Mouse (Mus musculus): ENCODE measurements around the gene Nags. TPM values are rescaled to one million over a fixed set of nuclear protein-coding genes. Genes with fewer than 3 reads are reported as not detected.

Nags gene
- polyA plus RNA-seq, 1 experiment from 2014 or later, result 0.91 TPM

- H3K9ac ChIP-seq (replicated peaks; ENCODE audit: low read depth), result no peak overlapping the region
- WGBS, result 34% methylated on average over 13 of the region's 13 CpGs
These were observed 7.5 kb upstream of the Nags start for GRCm38 (mm10) chr11:102137625-102138446.

GRCm38 (mm10) chr11:102138447-102138740 lies 6.9 kb upstream of the Nags start:
- DNase-seq (ENCODE audit: low spot score), result peak; percentile 82
- H3K36me3 ChIP-seq (ENCODE audit: insufficient read depth, low read length), result no peaks in the 10 kb centered on the region
- under 1% methylated on average over 18 of the region's 18 CpGs for WGBS

More at GRCm38 (mm10) chr11:102137625-102138446, 7.5 kb upstream of the Nags start:
- no peaks in the 10 kb centered on the region for H3K9me3 ChIP-seq (ENCODE audit: low read length)
- H3K4me1 ChIP-seq (ENCODE audit: insufficient read depth, low read depth, low read length), result no peaks in the 10 kb centered on the region
- no peak for TF ChIP-seq EP300 (IDR thresholded peaks at IDR 0.05)
- TF ChIP-seq CTCF (IDR thresholded peaks at IDR 0.05), result no peak
- H3K27ac ChIP-seq (ENCODE audit: low read length), result no peak overlapping the region
- H3K4me3 ChIP-seq (ENCODE audit: low read depth, low read length), result 0 out of 2 replicates have a peak overlapping the region, but pooled peaks have one; percentile 8
- peaks cover 8% of the 10 kb centered on the region; the same call in 1 of the 2 replicates for H3K27me3 ChIP-seq (replicated peaks; ENCODE audit: insufficient read depth, low read length)
- 0 out of 2 replicates have a peak overlapping the region, but pooled peaks have one; percentile 25 for H3K4me2 ChIP-seq (replicated peaks; ENCODE audit: low read depth, low read length)
- DNase-seq (ENCODE audit: low spot score) (no peak), ATAC-seq (no peak)
- H3K36me3 ChIP-seq (ENCODE audit: insufficient read depth, low read length), result no peaks in the 10 kb centered on the region

DNA sequence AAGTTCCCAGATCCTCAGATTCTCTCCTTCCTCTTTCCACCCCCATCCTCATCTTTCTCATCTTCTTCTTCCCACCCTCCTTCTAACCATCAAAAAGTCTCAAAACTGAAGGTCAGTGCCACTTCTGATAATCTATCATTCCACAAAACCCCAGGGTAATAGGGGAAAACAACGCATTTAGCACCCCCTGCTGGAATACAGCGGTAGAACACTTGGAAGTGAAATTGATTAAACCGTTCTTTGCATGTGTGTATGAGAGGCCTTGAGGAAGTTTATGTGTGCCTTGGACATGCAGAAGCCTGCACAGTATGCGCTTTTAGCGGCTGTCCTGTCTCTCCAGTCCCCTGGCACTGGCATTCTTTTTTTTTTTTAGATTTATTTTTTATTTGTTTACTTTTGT lies 4.8 kb upstream of the Nags start:
- H3K27me3 ChIP-seq (replicated peaks; ENCODE audit: insufficient read depth, low read length), result peaks cover 20% of the 10 kb centered on the region

More at GRCm38 (mm10) chr11:102138447-102138740, 6.9 kb upstream of the Nags start:
- TF ChIP-seq EP300 (IDR thresholded peaks at IDR 0.05) (no peak), CTCF (IDR thresholded peaks at IDR 0.05) (peak; percentile 95)
- ATAC-seq, result peak; percentile 28; the same call in 1 of the 2 replicates
- H3K4me3 ChIP-seq (ENCODE audit: low read depth, low read length), result 0 out of 2 replicates have a peak overlapping the region, but pooled peaks have one; percentile 8
- H3K4me1 ChIP-seq (ENCODE audit: insufficient read depth, low read depth, low read length), result no peaks in the 10 kb centered on the region
- H3K9ac ChIP-seq (replicated peaks; ENCODE audit: low read depth), result no peak overlapping the region
- no peaks in the 10 kb centered on the region for H3K9me3 ChIP-seq (ENCODE audit: low read length)
- peaks cover 10% of the 10 kb centered on the region for H3K27me3 ChIP-seq (replicated peaks; ENCODE audit: insufficient read depth, low read length)
- 0 out of 2 replicates have a peak overlapping the region, but pooled peaks have one; percentile 25 for H3K4me2 ChIP-seq (replicated peaks; ENCODE audit: low read depth, low read length)
- H3K27ac ChIP-seq (ENCODE audit: low read length), result no peak overlapping the region

DNA sequence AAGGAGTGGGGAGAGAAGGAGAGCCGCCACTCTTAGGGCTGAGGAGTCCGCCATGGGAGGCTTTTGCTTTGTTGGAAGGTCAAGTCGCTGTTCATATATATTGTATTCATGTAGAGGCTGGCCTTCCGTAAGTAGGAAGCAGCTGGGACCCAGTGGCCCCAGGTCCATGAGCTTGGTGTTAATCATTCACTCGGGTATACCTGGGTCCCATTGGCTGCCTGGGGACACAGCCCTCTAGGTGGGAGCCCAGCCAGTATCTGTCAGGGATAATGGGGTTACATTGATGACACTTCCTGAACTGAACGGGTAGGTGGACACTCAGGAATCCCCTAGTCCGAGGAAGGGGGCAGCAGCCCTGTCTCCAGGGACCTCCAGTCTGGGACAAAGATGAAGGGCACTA lies 3.0 kb upstream of the Nags start:
- no peak for TF ChIP-seq EP300 (IDR thresholded peaks at IDR 0.05)
- TF ChIP-seq CTCF (IDR thresholded peaks at IDR 0.05), result no peak
- no peak for ATAC-seq
- WGBS, result 43% methylated on average over 7 of the region's 7 CpGs
- Histone ChIP-seq H3K27ac (ENCODE audit: low read length) (no peak overlapping the region), H3K9ac (replicated peaks; ENCODE audit: low read depth) (no peak overlapping the region), H3K4me3 (ENCODE audit: low read depth, low read length) (no peak overlapping the region), H3K4me1 (ENCODE audit: insufficient read depth, low read depth, low read length) (no peaks in the 10 kb centered on the region), H3K27me3 (replicated peaks; ENCODE audit: insufficient read depth, low read length) (peaks cover 38% of the 10 kb centered on the region), H3K4me2 (replicated peaks; ENCODE audit: low read depth, low read length) (no peak overlapping the region), H3K9me3 (ENCODE audit: low read length) (no peaks in the 10 kb centered on the region), H3K36me3 (ENCODE audit: insufficient read depth, low read length) (no peaks in the 10 kb centered on the region)
- DNase-seq (ENCODE audit: low spot score), result no peak

More for the DNA sequence above, 4.8 kb upstream of the Nags start:
- Histone ChIP-seq H3K9me3 (ENCODE audit: low read length) (no peaks in the 10 kb centered on the region), H3K27ac (ENCODE audit: low read length) (no peak overlapping the region), H3K9ac (replicated peaks; ENCODE audit: low read depth) (no peak overlapping the region), H3K36me3 (ENCODE audit: insufficient read depth, low read length) (no peaks in the 10 kb centered on the region), H3K4me2 (replicated peaks; ENCODE audit: low read depth, low read length) (no peak overlapping the region), H3K4me1 (ENCODE audit: insufficient read depth, low read depth, low read length) (no peaks in the 10 kb centered on the region), H3K4me3 (ENCODE audit: low read depth, low read length) (no peak overlapping the region)
- 2% methylated on average over 5 of the region's 5 CpGs for WGBS
- peak; percentile 64 for DNase-seq (ENCODE audit: low spot score)
- ATAC-seq, result no peak
- TF ChIP-seq CTCF (IDR thresholded peaks at IDR 0.05), result peak; percentile 83
- no peak for TF ChIP-seq EP300 (IDR thresholded peaks at IDR 0.05)

DNA sequence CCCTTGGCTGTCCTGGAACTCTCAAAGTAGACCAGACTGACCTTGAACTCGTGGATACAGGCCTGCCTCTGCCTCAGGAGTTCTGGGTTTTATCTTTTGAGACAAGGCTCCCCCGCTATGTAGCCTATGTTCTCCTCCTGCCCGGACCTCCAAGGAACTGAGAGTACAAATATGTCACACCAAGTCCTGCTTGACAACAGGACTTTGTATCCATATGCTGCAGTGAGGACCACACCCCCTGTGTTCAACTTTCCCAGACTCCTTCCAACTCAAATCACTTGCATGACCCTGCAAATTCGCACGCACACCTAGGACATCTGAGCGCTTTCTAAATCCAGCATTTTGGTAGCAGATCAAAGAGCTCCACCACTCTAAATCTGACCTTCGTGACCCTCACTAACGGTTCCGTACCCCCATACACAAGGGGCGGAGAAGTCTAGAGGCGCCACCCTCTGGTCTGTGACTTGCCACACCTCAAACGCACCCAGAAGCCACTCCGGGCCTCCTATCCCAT lies 299 bp upstream of the Nags start:
- no peaks in the 10 kb centered on the region for H3K4me1 ChIP-seq (ENCODE audit: insufficient read depth, low read depth, low read length)
- H3K4me2 ChIP-seq (replicated peaks; ENCODE audit: low read depth, low read length), result peak overlapping the region; percentile 30; the same call in 1 of the 2 replicates
- H3K9ac ChIP-seq (replicated peaks; ENCODE audit: low read depth), result no peak overlapping the region
- WGBS, result 24% methylated on average over 13 of the region's 13 CpGs
- peaks cover 44% of the 10 kb centered on the region for H3K27me3 ChIP-seq (replicated peaks; ENCODE audit: insufficient read depth, low read length)
- no peaks in the 10 kb centered on the region for H3K9me3 ChIP-seq (ENCODE audit: low read length)
- DNase-seq (ENCODE audit: low spot score) (no peak), ATAC-seq (no peak)
- no peak for TF ChIP-seq CTCF (IDR thresholded peaks at IDR 0.05)
- TF ChIP-seq EP300 (IDR thresholded peaks at IDR 0.05), result no peak
- H3K4me3 ChIP-seq (ENCODE audit: low read depth, low read length), result peak overlapping the region; percentile 10
- H3K36me3 ChIP-seq (ENCODE audit: insufficient read depth, low read length), result no peaks in the 10 kb centered on the region
- H3K27ac ChIP-seq (ENCODE audit: low read length), result no peak overlapping the region

GRCm38 (mm10) chr11:102146005-102146404 lies 692 bp downstream of the Nags start:
- H3K27ac ChIP-seq (ENCODE audit: low read length), result no peak overlapping the region
- H3K27me3 ChIP-seq (replicated peaks; ENCODE audit: insufficient read depth, low read length), result peaks cover 44% of the 10 kb centered on the region
- DNase-seq (ENCODE audit: low spot score) (no peak), ATAC-seq (no peak)
- H3K36me3 ChIP-seq (ENCODE audit: insufficient read depth, low read length), result no peaks in the 10 kb centered on the region
- H3K9me3 ChIP-seq (ENCODE audit: low read length), result no peaks in the 10 kb centered on the region
- peak overlapping the region; percentile 10; the same call in 1 of the 2 replicates for H3K4me3 ChIP-seq (ENCODE audit: low read depth, low read length)
- no peak for TF ChIP-seq CTCF (IDR thresholded peaks at IDR 0.05)
- TF ChIP-seq EP300 (IDR thresholded peaks at IDR 0.05), result no peak
- 5% methylated on average over 16 of the region's 16 CpGs for WGBS
- no peak overlapping the region for H3K9ac ChIP-seq (replicated peaks; ENCODE audit: low read depth)
- no peaks in the 10 kb centered on the region for H3K4me1 ChIP-seq (ENCODE audit: insufficient read depth, low read depth, low read length)
- H3K4me2 ChIP-seq (replicated peaks; ENCODE audit: low read depth, low read length), result peak overlapping the region; percentile 30; the same call in 1 of the 2 replicates
